Mouse (Mus musculus): ENCODE measurements around the gene Cdhr2.

Cdhr2 gene

DNA sequence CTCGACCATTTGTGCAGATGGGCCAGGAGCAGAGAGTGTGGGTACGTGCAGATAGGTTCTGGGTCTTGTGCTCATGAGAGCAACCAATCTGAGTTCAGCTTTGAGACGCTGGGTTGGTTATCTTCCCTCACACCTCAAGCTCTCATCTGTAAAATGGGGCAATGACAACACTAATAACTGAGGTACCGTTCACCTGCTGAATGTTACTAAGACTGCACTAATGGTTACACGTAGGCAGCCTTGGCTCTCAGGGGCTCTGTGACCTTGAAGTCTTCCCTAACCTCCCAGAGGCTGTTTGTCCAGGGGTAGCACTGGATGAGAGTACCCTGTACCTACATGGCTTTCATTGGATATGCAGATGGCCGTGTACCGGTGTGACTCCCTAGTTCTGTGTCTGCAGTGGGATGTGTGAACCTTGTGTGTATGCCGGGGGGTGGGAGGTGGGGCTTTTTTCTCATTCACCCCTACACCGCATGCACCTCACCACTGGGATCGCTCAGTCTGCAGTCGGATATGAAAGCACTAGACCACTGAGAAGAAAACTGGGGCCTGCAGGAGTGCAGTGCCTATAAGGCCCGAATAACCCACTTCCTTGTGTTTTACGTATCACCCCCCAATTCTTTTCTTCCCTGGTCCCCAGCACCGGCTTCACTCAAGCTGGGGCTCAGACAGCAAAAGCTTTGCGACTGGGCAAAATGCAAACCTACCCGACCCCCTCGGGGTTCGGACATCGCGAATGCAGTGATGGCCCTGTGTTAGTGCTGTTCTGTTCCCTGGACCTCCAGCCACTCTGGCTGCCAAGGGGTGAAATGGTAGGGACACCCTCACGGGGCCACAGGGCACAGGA, 8.3 kb upstream of the Cdhr2 start:
- no peak for DNase-seq (ENCODE audit: low spot score in 2 of 2)

GRCm38 (mm10) chr13:54693558-54694347, 7.5 kb upstream of the Cdhr2 start, which contains the start of gene Rnf44:
TSS of gene Rnf44 (minus strand) at chr13:54693907.
- peak; percentile 96 to 99 for DNase-seq (ENCODE audit: low spot score in 2 of 2)

- DNase-seq (ENCODE audit: low spot score in 2 of 2): peak in 1 of 2 experiments; percentile 88
Observed at GRCm38 (mm10) chr13:54694348-54695060, 6.8 kb upstream of the Cdhr2 start.

GRCm38 (mm10) chr13:54695479-54696230, 5.6 kb upstream of the Cdhr2 start:
- DNase-seq (ENCODE audit: low spot score in 2 of 2): no peak

DNA sequence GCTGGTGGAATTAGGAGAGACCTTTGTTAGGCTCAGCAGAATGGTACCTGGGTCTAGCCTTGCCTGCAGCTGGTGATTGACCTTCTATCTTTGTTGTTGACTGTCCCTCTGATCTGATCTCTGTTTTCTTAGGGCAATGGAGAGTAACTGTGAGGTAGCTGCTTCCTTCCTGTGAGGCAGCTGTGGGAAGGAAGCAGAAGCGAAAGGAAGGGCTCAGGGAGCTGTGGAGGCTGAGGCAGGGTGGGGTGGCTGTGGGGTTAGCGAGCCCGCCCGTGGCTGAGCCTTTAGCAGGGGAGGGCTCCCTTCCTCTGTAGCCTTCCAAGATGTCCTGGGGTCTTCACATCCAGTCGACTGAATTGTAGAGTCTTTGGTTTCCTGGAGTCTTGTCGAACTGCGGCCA, 1.2 kb downstream of the Cdhr2 start:
- DNase-seq (ENCODE audit: low spot score in 2 of 2): no peak

GRCm38 (mm10) chr13:54704890-54705289, 3.6 kb downstream of the Cdhr2 start:
- DNase-seq (ENCODE audit: low spot score in 2 of 2): no peak

DNA sequence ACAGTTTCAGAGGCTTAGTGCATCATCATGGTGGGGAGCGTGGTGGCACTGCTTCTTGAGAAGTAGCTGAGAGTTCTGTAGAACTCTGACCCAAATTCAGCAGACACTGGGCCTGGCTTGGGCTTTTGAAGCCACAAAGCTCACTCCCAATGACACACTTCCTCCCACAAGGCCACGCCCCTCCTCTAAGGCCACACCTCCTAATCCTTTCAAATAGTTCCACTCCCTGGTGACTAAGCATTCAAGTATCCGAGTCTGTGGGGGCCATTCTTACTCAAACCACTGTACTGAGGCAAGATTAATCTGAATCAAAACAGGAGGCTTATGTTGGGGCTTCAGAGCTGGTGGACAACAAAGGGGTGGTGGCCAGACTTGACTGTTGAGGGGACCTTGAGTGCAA, 9.6 kb downstream of the Cdhr2 start:
- no peak for DNase-seq (ENCODE audit: low spot score in 2 of 2)

DNA sequence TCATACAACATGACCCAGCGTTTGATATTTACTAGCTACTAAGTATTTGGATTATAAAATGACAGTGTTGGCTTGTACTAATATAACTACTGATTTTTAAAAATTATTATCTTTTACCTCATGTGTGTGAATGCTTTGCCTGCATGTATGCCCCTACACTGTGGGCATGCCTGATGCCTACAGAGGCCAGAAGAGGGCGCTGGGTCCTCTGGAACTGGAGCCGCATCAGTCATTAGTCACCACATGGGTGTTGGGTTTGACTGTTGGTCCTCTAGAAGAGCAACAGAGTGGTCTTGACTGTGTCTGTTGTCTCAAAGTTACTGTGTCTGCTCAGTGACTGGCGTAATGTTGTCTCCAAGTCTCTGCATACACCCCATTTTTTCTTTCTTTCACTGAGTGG, 13.1 kb downstream of the Cdhr2 start:
- no peak for DNase-seq (ENCODE audit: low spot score in 2 of 2)

GRCm38 (mm10) chr13:54714996-54715395, 13.7 kb downstream of the Cdhr2 start:
- DNase-seq (ENCODE audit: low spot score in 2 of 2): no peak

- peak in 1 of 2 experiments; percentile 17 for DNase-seq (ENCODE audit: low spot score in 2 of 2)
Observed at GRCm38 (mm10) chr13:54716916-54717315, 15.7 kb downstream of the Cdhr2 start.

DNA sequence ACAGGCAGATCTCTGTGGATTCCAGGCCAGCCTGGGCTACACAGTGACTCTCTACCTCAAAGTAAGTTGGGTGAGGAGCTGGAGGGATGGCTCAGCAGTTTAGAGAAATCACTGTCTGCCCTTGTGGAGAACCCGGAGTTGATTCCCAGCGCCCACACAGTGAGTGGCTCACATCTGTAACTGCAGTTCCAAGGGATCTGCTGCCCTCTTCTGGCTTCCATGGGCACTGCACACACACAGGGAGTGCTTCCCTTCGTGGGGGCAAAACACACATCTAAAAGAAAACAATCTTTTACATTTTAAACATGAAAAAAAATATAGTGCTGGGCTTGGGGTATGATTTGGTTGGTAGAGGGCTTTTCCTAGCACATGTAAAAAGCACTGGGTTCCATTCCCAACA, 21.9 kb downstream of the Cdhr2 start:
- no peak for DNase-seq (ENCODE audit: low spot score in 2 of 2)

GRCm38 (mm10) chr13:54726131-54726530, 24.9 kb downstream of the Cdhr2 start:
- DNase-seq (ENCODE audit: low spot score in 2 of 2): no peak

GRCm38 (mm10) chr13:54736931-54737330, 35.7 kb downstream of the Cdhr2 start:
- DNase-seq (ENCODE audit: low spot score in 2 of 2): no peak

DNA sequence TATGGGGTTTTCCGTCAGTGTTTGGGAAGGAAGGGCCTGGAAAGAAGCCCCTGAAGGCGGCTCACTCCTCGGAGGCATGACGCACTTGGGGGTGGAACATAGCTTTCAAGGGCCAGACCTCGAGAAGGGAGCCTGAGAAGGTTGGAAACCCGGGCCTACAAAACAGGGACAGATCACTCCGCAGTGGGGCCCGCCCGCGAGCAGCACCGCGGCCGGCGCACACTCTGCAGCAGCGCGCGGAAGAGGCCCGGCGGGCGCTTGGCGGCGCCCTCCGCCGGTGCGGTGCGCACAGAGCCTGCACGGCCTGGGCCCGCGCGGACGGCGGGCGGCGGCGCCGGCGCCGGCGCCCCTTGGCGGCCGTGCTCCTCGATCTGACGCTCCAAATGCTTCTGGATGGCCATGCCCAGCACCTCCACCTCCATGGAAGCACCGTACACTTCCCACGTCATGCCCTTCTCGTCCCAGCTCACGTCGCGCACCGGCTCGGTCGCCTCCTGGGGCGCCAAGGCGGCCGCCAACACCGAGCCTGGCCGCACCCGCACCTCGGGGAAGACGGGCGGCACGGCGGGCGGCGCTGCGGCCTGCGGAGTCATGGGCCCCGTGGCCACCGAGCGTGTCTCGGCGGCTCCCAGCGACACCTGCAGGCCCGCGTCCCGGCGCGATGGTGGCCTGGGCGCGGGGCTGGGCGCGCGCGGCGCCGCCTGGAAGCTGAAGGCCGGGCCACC, 36.4 kb downstream of the Cdhr2 start:
- no peak for DNase-seq (ENCODE audit: low spot score in 2 of 2)

GRCm38 (mm10) chr13:54738213-54738601, 36.9 kb downstream of the Cdhr2 start:
- no peak for DNase-seq (ENCODE audit: low spot score in 2 of 2)

DNA sequence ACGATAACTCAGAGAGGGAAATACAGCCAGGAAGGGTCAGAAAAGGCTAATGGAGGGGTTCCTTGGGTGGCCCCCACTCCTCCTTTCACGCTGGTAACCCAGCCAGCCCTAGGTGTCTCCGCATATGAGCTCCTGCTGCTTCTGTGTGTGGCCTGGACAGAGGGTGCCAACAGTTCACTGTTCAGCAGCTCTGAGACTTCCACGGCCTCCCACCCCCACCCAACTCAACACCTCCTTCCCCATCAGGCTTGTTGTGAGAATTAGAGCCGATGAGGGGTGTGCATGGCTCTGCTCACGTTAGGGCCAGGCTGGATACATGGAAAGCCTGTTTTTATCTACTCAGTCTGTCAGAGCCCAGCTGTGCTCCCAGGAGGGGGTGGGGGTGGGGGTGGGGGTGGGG, 44.8 kb downstream of the Cdhr2 start:
- DNase-seq (ENCODE audit: low spot score in 2 of 2): no peak

- DNase-seq (ENCODE audit: low spot score in 2 of 2): no peak
Observed at GRCm38 (mm10) chr13:54746896-54747295, 45.6 kb downstream of the Cdhr2 start.

DNA sequence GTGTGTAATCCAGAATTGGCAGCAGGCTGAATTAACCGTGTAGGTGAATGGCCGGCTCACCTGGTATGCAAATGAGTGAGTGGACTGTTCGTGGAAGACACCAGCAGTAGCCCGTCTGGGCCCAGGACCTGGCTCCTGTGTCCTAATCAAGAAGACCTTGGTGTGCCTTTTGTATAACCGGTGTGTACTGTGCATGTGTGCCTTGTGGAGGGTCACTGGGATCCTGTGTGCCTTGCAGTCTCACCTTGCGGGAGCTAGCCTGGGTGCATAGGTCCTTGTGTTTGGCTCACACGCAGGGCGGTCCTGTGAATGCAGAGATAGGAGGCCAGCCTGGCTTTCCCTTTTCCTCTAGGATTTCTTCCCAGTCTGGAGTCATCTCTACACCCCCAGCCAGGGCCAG, 46.9 kb downstream of the Cdhr2 start:
- no peak for DNase-seq (ENCODE audit: low spot score in 2 of 2)

GRCm38 (mm10) chr13:54748721-54749060, 47.4 kb downstream of the Cdhr2 start:
- DNase-seq (ENCODE audit: low spot score in 2 of 2): no peak

DNA sequence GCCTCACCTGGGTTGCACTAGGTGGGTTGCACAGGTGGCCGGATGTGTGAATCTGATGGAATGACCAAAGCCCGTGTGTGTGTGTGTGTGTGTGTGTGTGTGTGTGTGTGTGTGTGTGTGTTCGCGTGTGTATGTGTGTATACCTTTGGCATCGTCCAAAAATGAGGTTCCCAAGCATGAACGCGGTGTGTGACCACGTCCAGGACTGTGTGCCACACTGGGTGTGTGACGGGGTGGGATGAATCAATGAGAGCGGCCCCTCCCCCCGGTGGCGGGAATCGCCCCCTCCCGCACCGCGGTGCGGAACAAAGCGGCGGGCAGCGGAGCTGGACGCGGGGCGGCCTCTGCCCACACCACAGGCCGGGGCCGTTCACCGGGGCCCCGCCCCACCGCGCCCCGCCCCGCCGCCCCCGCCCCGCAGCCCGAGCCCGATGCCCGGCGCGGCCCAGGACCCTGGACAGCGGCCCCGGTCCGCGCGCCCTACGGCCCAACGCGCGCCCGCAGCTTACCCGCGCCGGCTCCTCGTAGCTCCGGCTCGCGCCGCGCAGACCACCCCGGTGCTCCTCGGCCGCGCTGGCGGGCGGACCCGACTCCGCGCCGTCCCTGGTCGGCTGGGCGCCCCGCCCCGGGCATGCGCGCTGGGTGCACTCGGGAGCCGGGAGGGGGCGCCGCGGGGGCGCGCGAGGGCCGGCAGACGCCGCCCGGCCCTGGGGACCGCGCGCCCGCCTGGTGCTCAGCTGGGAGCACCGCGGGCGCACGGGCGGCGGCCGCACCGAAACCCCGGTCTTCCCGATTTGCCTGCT, 48.0 kb downstream of the Cdhr2 start:
- no peak for DNase-seq (ENCODE audit: low spot score in 2 of 2)

Measured in urinary bladder, postnatal 36 days (tissue).